Mouse (Mus musculus): Measurements from ENCODE around the gene Poln.

Gene Poln

GRCm38 (mm10) chr5:34168950-34169891 is at the start of gene Poln, which contains the start of gene Haus3:
Gene Poln, minus strand, starts transcription at chr5:34169448.
Gene Haus3, minus strand, starts transcription at chr5:34169527.
- peak; percentile 98 to 99 for DNase-seq

DNA sequence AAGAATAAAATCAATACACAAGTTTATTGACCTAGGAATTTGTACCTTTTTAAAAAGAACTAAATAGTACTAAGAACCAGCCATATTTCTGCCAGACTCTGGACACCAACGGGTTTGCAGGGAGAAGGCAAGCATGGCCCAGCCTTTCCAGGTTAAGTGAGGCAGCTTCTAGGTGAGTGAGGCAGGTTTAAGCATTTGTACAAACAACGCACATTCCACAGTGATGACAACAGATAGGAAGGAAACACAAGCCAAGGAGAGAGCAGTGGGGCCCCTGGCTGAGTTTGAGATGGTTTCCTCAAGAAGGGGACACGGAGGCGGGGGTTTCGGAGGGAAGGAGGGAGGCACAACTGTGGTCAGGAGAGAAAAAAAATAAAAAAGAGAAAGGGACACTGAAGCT is 49.4 kb upstream of the Poln start:
- peak in 1 of 2 experiments; percentile 45 for DNase-seq

- no peak for DNase-seq
Observed at GRCm38 (mm10) chr5:34217756-34218155, 48.5 kb upstream of the Poln start.

GRCm38 (mm10) chr5:34216025-34216424 is 46.8 kb upstream of the Poln start:
- no peak for DNase-seq

- no peak for DNase-seq
Observed at GRCm38 (mm10) chr5:34213659-34214058, 44.4 kb upstream of the Poln start.

- peak; percentile 72 to 78 for DNase-seq
Observed at GRCm38 (mm10) chr5:34210279-34210678, 41.0 kb upstream of the Poln start.

GRCm38 (mm10) chr5:34207503-34207902 is 38.3 kb upstream of the Poln start:
- no peak for DNase-seq

GRCm38 (mm10) chr5:34205788-34206187 is 36.5 kb upstream of the Poln start:
- DNase-seq, result no peak

- DNase-seq, result no peak
Observed at GRCm38 (mm10) chr5:34204911-34205310, 35.7 kb upstream of the Poln start.

- no peak for DNase-seq
Observed at GRCm38 (mm10) chr5:34202006-34202405, 32.8 kb upstream of the Poln start.

DNA sequence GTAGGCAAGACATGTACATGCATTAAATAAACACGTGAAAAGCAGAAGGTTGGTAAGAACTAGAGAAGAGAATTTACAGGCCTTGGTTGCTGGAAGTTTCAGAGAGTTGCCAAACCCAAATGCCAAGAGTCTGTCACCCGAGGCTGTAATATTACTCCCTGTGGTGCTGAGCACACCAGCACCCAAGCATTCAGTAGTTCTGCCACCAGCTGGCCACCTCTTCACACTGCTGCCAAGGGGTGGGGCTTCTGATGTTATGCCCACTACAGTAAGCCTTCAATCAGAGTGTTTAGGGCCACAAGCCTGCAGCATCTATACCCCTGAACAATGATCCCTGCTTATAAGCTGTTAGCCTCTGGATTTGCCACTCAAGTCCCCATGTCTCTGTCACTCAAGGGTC is 32.1 kb upstream of the Poln start:
- DNase-seq, result peak; percentile 56 to 69

GRCm38 (mm10) chr5:34198615-34199014 is 29.4 kb upstream of the Poln start:
- DNase-seq, result no peak

DNA sequence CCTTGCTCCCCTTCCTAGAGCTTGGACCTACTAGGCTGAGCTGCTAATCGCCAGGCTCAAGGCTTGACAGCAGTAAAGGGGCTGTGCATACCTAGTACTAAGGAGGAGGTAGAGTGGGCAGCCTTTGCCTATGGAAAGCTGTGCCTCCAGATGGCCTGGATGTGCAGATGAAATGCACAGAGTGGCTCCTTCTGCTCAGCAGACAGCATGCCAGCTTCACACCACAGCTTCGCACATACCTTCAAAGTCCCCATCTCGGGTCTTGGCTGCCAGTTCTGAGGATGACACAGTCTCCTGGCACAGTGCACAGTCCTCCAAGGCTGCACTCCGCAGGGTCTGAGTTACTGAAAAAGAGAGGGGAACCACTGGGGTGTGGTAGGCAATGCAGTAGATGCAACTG is 28.0 kb upstream of the Poln start:
- DNase-seq, result no peak

DNA sequence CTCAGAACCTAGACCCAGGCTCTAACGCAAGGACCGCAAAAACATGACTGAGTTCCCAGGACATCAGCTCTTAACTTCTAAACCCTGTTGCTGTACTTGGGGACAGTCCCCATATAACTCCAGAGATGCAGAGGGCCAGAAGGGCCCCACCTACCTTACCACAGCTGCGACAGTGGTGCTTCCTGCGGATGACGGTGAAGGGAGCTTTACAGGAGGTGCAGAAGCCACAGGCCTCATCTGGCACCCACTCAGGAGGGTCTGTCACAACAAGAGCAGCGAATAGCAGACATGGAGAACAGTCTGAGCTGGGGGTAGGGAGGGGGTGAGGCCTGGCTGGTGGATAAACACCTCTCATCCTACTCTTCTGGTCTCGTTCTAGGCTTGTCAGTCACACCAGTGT is 27.2 kb upstream of the Poln start:
- DNase-seq, result peak in 1 of 2 experiments; percentile 36

DNA sequence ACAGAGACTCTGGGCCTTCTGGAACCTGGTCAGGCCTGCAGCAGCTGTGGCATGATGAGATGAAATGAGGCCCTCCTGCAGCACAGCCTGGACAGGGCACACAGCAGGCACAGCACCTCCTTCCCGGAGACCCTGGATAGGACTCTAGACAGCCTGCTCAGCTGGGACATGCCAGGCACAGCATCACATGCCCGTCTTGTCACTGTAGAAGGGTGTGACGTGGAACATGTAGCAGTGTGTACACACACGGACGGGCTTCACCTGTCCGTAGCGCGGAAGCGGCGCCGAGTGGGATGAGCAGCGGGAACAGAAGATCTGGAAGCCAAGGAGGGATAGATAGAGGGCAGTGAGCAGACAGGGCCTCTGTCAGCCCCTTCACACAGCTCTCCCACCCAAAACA is 26.5 kb upstream of the Poln start:
- no peak for DNase-seq

DNA sequence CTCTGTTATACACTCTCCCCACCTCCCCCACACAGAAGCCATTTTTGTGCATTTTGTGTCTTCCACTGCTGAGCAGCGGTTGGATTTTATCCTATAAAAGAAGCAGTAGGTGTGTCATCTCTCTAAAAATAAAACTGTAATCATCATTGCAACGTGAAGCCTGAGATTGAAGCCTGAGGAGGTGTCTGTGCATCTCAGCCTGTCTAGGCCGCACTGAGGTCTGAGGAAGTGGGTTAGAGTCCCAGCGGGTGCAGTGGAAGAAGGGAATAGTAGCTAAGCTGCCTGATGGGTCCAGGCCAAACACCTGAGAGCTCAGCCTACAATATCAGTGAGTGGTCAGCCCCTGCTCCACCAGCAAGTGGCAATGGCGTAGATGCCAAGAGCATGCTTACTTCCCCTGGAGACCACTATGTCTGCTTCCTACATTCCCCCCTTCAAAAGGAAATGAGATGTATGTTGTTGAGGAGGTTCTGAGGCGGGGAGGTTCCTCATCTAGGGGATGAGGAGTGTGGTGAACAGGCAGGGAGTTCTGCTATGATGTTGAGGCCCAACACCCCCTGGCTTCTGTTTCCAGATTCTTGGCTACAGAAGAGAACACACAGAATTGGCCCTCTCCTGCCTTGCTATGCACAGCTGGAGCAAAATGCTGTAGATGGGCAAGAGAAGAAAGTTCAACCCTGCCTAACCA is 25.9 kb upstream of the Poln start:
- no peak for DNase-seq

DNA sequence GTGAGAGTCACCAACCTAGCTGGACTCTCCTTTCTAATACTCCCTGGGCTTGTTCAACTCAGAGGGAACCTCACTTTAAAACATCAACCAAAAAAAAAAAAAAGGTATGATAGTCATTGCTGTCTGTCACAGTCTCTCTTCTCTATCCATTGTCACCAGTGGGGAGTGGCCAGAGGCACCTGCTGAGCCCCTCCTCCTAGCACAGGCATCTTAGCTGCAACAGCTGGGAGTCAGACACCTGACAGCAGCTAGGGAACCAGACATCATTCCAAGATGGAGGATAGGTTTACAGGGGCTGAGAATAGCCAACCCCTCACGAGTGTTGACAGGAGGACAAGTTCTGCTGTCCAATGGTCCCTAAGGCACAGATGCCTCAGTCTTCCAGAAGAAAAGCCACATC is 25.2 kb upstream of the Poln start:
- DNase-seq, result no peak

GRCm38 (mm10) chr5:34191843-34192242 is 22.6 kb upstream of the Poln start:
- DNase-seq, result peak in 1 of 2 experiments; percentile 50

DNA sequence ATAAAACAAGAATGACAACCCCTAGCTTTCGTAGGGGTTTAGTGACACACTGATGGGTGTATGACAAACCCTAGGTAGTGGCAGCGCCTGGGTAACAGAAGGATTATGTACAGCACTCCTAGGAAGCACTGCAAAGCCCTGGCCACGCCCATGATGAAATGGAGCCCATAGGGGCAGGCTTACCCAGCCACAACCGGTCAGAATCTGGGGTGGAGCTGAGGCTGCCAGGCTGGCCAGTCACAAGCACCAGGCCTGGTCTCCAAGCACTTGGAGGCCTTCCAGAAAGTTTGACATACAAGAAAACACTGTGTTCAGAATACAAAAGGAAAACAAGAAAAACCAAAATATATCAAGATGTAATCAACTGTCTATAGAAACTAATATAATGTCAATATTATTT is 21.8 kb upstream of the Poln start:
- DNase-seq, result peak; percentile 86 to 91

DNA sequence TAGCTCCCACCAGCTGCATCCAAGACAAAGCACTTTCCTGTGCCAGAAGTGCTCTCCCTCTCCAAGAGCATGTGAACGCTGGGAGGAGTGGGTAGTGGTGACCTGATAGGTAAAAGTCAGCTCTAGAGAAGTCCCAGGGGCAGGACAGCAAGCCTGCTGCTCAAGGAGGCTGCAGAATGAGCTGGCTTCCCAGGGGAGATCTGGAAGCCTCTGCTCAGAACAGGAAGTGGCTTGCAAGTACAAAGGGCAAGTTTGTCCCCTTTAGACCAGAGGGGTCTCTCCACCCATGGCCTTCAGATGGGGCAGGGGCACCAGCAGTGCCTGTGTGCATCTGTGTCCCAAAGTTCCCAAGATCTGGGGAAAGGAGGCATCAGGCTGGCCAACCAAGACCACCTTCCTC is 20.3 kb upstream of the Poln start:
- no peak for DNase-seq

DNA sequence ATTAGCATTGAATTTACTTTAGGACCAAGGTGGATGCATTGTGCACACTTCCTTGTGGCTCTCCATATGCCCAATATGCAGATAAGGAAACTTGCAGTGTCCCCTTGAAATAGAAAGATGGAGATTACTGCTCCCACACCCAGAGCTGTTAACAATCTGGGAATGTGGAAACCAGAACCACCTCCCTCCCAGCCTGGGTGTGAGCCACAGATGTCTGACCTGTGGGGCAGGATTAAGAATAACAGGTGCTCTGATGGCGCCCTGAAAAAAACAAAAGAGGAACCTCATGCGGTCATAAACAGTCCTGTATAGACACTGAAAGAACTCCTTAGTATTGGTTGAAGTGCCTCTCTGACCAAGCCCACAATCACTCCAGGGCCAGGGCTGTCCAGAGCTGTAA is 19.6 kb upstream of the Poln start:
- no peak for DNase-seq

- peak; percentile 99 to 100 for DNase-seq
Observed at GRCm38 (mm10) chr5:34187601-34188316, 18.5 kb upstream of the Poln start, which contains the start of gene Mxd4. Gene Mxd4, minus strand, starts transcription at chr5:34187720.

DNA sequence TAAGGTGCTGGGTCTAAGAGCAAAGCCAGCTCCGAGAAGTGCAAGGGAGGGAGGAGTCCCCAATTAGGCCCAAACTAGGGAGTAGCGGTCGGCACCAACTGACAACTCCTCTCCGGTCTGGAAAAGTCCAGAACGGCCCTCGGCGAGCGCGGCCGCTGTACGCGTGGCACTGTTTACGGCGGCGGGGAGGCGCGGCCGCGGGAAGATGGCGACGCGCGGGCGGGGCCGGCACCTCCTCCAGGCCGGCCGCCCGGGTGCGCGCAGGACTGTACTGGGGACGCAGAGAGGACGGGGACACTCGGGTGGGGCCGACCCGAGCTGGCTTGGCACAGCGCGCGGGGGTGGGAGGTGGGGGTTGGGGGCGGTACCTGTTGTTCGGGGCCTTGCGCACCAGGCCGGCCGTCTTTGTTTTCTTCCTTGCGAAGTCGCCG is 17.7 kb upstream of the Poln start:
- peak; percentile 74 to 78 for DNase-seq

Data from lung, adult 18-20 months (tissue).